Mouse (Mus musculus) C2C12 (cell line): ENCODE measurements at regions not wholly inside any gene's neighbourhood (a gene's known extent, or its start where the extent isn't known, plus 50 kb on each side); places are given as distances from the start of the nearest gene placed in this dataset.

Source experiments
- H3K27me3 ChIP-seq: one replicate; pipeline ENCODE4 v1.6.1; 2011; ENCODE audit not compliant: control insufficient read depth, insufficient read depth, insufficient read length
- H3K36me3 ChIP-seq: one replicate; pipeline ENCODE4 v1.6.1; 2011; ENCODE audit not compliant: control insufficient read depth, insufficient read depth
- H3K4me3 ChIP-seq: one replicate; pipeline ENCODE4 v1.5.1; 2011; ENCODE audit warnings: mild to moderate bottlenecking, control low read depth; ENCODE audit not compliant: poor library complexity, insufficient read depth, severe bottlenecking
- H3K79me2 ChIP-seq: one replicate; pipeline ENCODE4 v1.6.1; 2011; ENCODE audit not compliant: control insufficient read depth, insufficient read depth
- H3K79me3 ChIP-seq: one replicate; pipeline ENCODE4 v1.6.1; 2011; ENCODE audit warnings: low read depth, control low read depth
- H3ac ChIP-seq: one replicate; pipeline ENCODE3; 2011; ENCODE audit warnings: low read depth; ENCODE audit not compliant: control insufficient read depth, insufficient read length
- CEBPB ChIP-seq: IDR thresholded peaks from one replicate; pipeline ENCODE4 v1.6.1; 2011; ENCODE audit warnings: low read depth, mild to moderate bottlenecking, control low read depth, moderate library complexity
- CTCF ChIP-seq: IDR thresholded peaks from one replicate; pipeline ENCODE4 v1.5.1; 2011; ENCODE audit not compliant: control insufficient read depth, insufficient read depth, insufficient read length
- FOSL1 ChIP-seq: IDR thresholded peaks from one replicate; pipeline ENCODE4 v1.8.0; 2011; ENCODE audit warnings: mild to moderate bottlenecking, low read length; ENCODE audit not compliant: poor library complexity, insufficient read depth, severe bottlenecking
- MAX ChIP-seq: IDR thresholded peaks from one replicate; pipeline ENCODE4 v1.6.1; 2011; ENCODE audit warnings: mild to moderate bottlenecking, control low read depth
- MYOD1 ChIP-seq: IDR thresholded peaks from one replicate; pipeline ENCODE4 v1.6.1; 2011; ENCODE audit warnings: low read depth; ENCODE audit not compliant: control insufficient read depth, insufficient read length
- MYOG ChIP-seq: IDR thresholded peaks from one replicate; pipeline ENCODE4 v1.6.1; 2011; ENCODE audit not compliant: control insufficient read depth, insufficient read length; ENCODE audit errors: extremely low read depth
- USF1 ChIP-seq: IDR thresholded peaks from one replicate; pipeline ENCODE4 v1.6.1; 2011; ENCODE audit warnings: low read depth, mild to moderate bottlenecking, control low read depth, moderate library complexity

GRCm38 (mm10) chr16:92917356-92917755, 91.4 kb upstream of the Runx1 start:
- Histone ChIP-seq H3K79me3 (no peaks in the 10 kb centered on the region), H3K79me2 (no peaks in the 10 kb centered on the region), H3K4me3 (no peak overlapping the region), H3K36me3 (no peaks in the 10 kb centered on the region), H3K27me3 (no peaks in the 10 kb centered on the region), H3ac (no peak overlapping the region)
- TF ChIP-seq MYOG (no peak), CEBPB (no peak), USF1 (no peak), CTCF (no peak), MAX (no peak), MYOD1 (no peak), FOSL1 (no peak)

- TF ChIP-seq MAX (no peak), USF1 (no peak), MYOG (no peak), CEBPB (no peak), MYOD1 (no peak), CTCF (no peak), FOSL1 (no peak)
- no peak overlapping the region for H3ac ChIP-seq
- no peaks in the 10 kb centered on the region for H3K79me2 ChIP-seq
- no peaks in the 10 kb centered on the region for H3K36me3 ChIP-seq
- no peaks in the 10 kb centered on the region for H3K79me3 ChIP-seq
- H3K4me3 ChIP-seq = no peak overlapping the region
- H3K27me3 ChIP-seq = no peaks in the 10 kb centered on the region
Observed at GRCm38 (mm10) chr16:92915651-92916050, 89.7 kb upstream of the Runx1 start.

- no peak overlapping the region for H3ac ChIP-seq
Observed at GRCm38 (mm10) chr16:92906873-92907272, 80.9 kb upstream of the Runx1 start.

GRCm38 (mm10) chr16:92905626-92906025, 79.7 kb upstream of the Runx1 start:
- Histone ChIP-seq H3K27me3 (no peaks in the 10 kb centered on the region), H3K79me2 (no peaks in the 10 kb centered on the region), H3ac (no peak overlapping the region), H3K79me3 (no peaks in the 10 kb centered on the region), H3K4me3 (no peak overlapping the region), H3K36me3 (no peaks in the 10 kb centered on the region)
- TF ChIP-seq USF1 (peak; percentile 41), CEBPB (no peak), MAX (peak; percentile 71)

More at GRCm38 (mm10) chr16:92906873-92907272, 80.9 kb upstream of the Runx1 start:
- Histone ChIP-seq H3K4me3 (no peak overlapping the region), H3K79me2 (no peaks in the 10 kb centered on the region), H3K79me3 (no peaks in the 10 kb centered on the region), H3K27me3 (no peaks in the 10 kb centered on the region), H3K36me3 (no peaks in the 10 kb centered on the region)
- TF ChIP-seq MAX (no peak), CTCF (no peak), CEBPB (no peak), FOSL1 (no peak), MYOD1 (no peak), USF1 (no peak), MYOG (no peak)

- no peaks in the 10 kb centered on the region for H3K36me3 ChIP-seq
- H3K27me3 ChIP-seq = no peaks in the 10 kb centered on the region
- H3K79me2 ChIP-seq = no peaks in the 10 kb centered on the region
- TF ChIP-seq MYOD1 (peak; percentile 85), CEBPB (no peak), CTCF (no peak), USF1 (peak; percentile 68), MAX (peak; percentile 83), FOSL1 (peak; percentile 27)
- no peak overlapping the region for H3ac ChIP-seq
- H3K79me3 ChIP-seq = no peaks in the 10 kb centered on the region
- no peak overlapping the region for H3K4me3 ChIP-seq
Observed at GRCm38 (mm10) chr16:92903892-92904473, 78.0 kb upstream of the Runx1 start.

- no peak overlapping the region for H3ac ChIP-seq
- H3K79me3 ChIP-seq = no peaks in the 10 kb centered on the region
- no peaks in the 10 kb centered on the region for H3K36me3 ChIP-seq
- H3K4me3 ChIP-seq = no peak overlapping the region
- H3K27me3 ChIP-seq = no peaks in the 10 kb centered on the region
- no peaks in the 10 kb centered on the region for H3K79me2 ChIP-seq
- TF ChIP-seq MAX (no peak), FOSL1 (no peak), USF1 (no peak), MYOG (no peak), CTCF (no peak), MYOD1 (no peak), CEBPB (no peak)
Observed at GRCm38 (mm10) chr16:92903486-92903885, 77.5 kb upstream of the Runx1 start.
